Mouse (Mus musculus): Measurements from ENCODE around the gene Gtpbp3.

GRCm38 (mm10) chr8:71487691-71488445 is at the start of gene Gtpbp3:
- TF ChIP-seq CTCF (IDR thresholded peaks at IDR 0.05; ENCODE audit: control insufficient read depth, insufficient read depth, insufficient replicate concordance, low read depth, low read length) (no peak), POLR2A (IDR thresholded peaks at IDR 0.05; ENCODE audit: control insufficient read depth, low read depth, low read length) (no peak)

Data from testis, adult 2 months (tissue).